Mouse (Mus musculus) ES-E14 (cell line): Measurements from ENCODE around the gene Odf3l1. TPM values are rescaled to one million over a fixed set of nuclear protein-coding genes. Genes with fewer than 3 reads are reported as not detected.
A peak's percentile ranks its signal among the peaks of the same experiment; 100 is the strongest.

ENCODE experiments used
- DNase-seq: peaks from one replicate; pipeline ENCODE4 v3.0.0-alpha.2; 2013; ENCODE audit warnings: low read depth, low spot score
- H3K27ac ChIP-seq: 2 replicates; pipeline ENCODE4 v1.5.1; 2012; ENCODE audit warnings: low read depth, mild to moderate bottlenecking, low read length, moderate library complexity, mixed read lengths; ENCODE audit not compliant: poor library complexity, insufficient read depth, severe bottlenecking
- H3K36me3 ChIP-seq: 2 replicates; pipeline ENCODE4 v1.6.1; 2012; ENCODE audit warnings: mild to moderate bottlenecking, low read length, moderate library complexity, mixed read lengths; ENCODE audit not compliant: control insufficient read depth, poor library complexity, insufficient read depth, severe bottlenecking
- H3K4me1 ChIP-seq, 2 experiments: fragments of 150-350 bp in 1 of 2; sonication (generic) in 1 of 2; 2 replicates each; pipeline ENCODE4 v1.6.1; 2012; ENCODE audit warnings: low read length in 2 of 2, mild to moderate bottlenecking in 1 of 2, mixed read lengths in 1 of 2; ENCODE audit not compliant: control insufficient read depth in 2 of 2, insufficient read depth in 2 of 2, poor library complexity in 1 of 2
- H3K4me3 ChIP-seq, 2 experiments: fragments of 150-350 bp in 1 of 2; sonication (generic) in 1 of 2; 2 replicates each; pipeline ENCODE4 v1.5.1; 2012; ENCODE audit warnings: low read length in 2 of 2, low read depth in 1 of 2, mild to moderate bottlenecking in 1 of 2, mixed read lengths in 1 of 2; ENCODE audit not compliant: insufficient read depth in 1 of 2, poor library complexity in 1 of 2, severe bottlenecking in 1 of 2
- H3K9ac ChIP-seq: 2 replicates; pipeline ENCODE4 v1.6.1; 2012; ENCODE audit warnings: low read depth, mild to moderate bottlenecking, low read length, mixed read lengths; ENCODE audit not compliant: poor library complexity, insufficient read depth, severe bottlenecking
- H3K9me3 ChIP-seq: fragments of 150-350 bp; sonication (generic); 2 replicates; pipeline ENCODE4 v1.6.1; 2012; ENCODE audit warnings: low read depth, mild to moderate bottlenecking, low read length; ENCODE audit not compliant: control insufficient read depth, insufficient read depth
- CHD2 ChIP-seq: IDR thresholded peaks from 2 replicates; pipeline ENCODE4 v1.6.1; 2014; ENCODE audit warnings: mild to moderate bottlenecking, low read depth, low read length, inconsistent platforms
- HCFC1 ChIP-seq: IDR thresholded peaks from 2 replicates; pipeline ENCODE4 v1.6.1; 2012; ENCODE audit warnings: low read length, inconsistent platforms, borderline replicate concordance; ENCODE audit not compliant: insufficient read depth
- MAFK ChIP-seq: IDR thresholded peaks from 2 replicates; pipeline ENCODE4 v1.6.1; 2014; ENCODE audit warnings: mild to moderate bottlenecking, low read depth, low read length, inconsistent platforms; ENCODE audit not compliant: insufficient read depth
- ZC3H11A ChIP-seq: IDR thresholded peaks from 2 replicates; pipeline ENCODE4 v1.6.1; 2012; ENCODE audit warnings: low read depth, mild to moderate bottlenecking, inconsistent platforms, low read length, borderline replicate concordance
- ZNF384 ChIP-seq: IDR thresholded peaks from 2 replicates; pipeline ENCODE4 v1.6.1; 2012; ENCODE audit warnings: low read depth, low read length, inconsistent platforms
- in situ Hi-C, 2 experiments: fragments of 600-800 bp; cut with MboI; formaldehyde crosslinking; loops; one replicate each; pipeline ENCODE4 v1.15.1; 2025; ENCODE audit warnings: low sequenced_read_pairs in 2 of 2, inconsistent platforms in 1 of 2; ENCODE audit not compliant: unreplicated experiment in 2 of 2
- total RNA-seq: library from RNA; depleted of rRNA; stranded (reverse); fragments of 300-350 nt; gene quantifications from 2 replicates; pipeline ENCODE4 v1.2.3, GENCODE M21; 2012

Gene Odf3l1
- total RNA-seq, 1 experiment = not detected

DNA sequence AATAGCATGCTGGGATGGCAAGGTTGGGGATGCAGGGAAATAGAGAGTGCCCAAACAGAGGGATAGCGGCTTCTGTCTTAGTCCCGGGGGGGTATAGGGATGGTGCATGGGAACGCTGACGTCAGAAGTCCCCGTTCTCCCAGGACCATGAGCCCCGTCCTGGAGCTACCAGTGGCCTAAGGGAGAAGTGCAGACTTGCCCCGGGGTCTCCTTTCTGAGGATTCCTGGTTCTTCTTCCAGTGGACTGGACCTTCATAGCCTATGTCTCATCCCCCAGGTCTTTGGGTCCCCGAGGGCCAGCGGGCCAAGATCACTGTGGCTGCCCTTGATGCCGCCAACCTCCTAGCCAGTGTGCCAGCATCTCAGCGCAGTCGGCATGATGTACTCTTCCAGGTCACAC lies 32.3 kb upstream of the Odf3l1 start:
- in situ Hi-C loops = loop anchor here in 1 of 2 experiments (10.0 kb wide), 1 partner anchor 318 kb away; no protein-coding TSS in a partner anchor
- Histone ChIP-seq H3K9me3 (no peaks in the 10 kb centered on the region), H3K9ac (no peak overlapping the region), H3K4me3 (no peak overlapping the region), H3K36me3 (no peaks in the 10 kb centered on the region), H3K27ac (no peak overlapping the region), H3K4me1 (peaks cover 0 to 29% of the 10 kb centered on the region in 2 experiments; a peak in 2 of 4 replicates)
- DNase-seq = no peak
- no peak for TF ChIP-seq MAFK
- TF ChIP-seq HCFC1 = no peak
- no peak for TF ChIP-seq ZC3H11A
- no peak for TF ChIP-seq ZNF384
- no peak for TF ChIP-seq CHD2

- Histone ChIP-seq H3K4me3 (no peak overlapping the region), H3K9me3 (no peaks in the 10 kb centered on the region), H3K27ac (no peak overlapping the region), H3K36me3 (no peaks in the 10 kb centered on the region), H3K9ac (no peak overlapping the region), H3K4me1 (peaks cover 0 to 17% of the 10 kb centered on the region in 2 experiments; a peak in 2 of 4 replicates)
- TF ChIP-seq HCFC1 = no peak
- TF ChIP-seq ZNF384 = no peak
- TF ChIP-seq MAFK = no peak
- no peak for TF ChIP-seq ZC3H11A
- no peak for TF ChIP-seq CHD2
- DNase-seq = no peak
- in situ Hi-C loops = loop anchor here in 1 of 2 experiments (10.0 kb wide), 1 partner anchor 321 kb away; no protein-coding TSS in a partner anchor
Measured at GRCm38 (mm10) chr9:56894006-56894405, 29.5 kb upstream of the Odf3l1 start.

- Histone ChIP-seq H3K36me3 (no peaks in the 10 kb centered on the region), H3K9ac (no peak overlapping the region), H3K9me3 (no peaks in the 10 kb centered on the region), H3K4me3 (no peak overlapping the region), H3K27ac (no peak overlapping the region), H3K4me1 (peaks cover 0 to 17% of the 10 kb centered on the region in 2 experiments; a peak in 2 of 4 replicates)
- no peak for TF ChIP-seq CHD2
- TF ChIP-seq MAFK = no peak
- no peak for TF ChIP-seq ZNF384
- no peak for TF ChIP-seq ZC3H11A
- TF ChIP-seq HCFC1 = no peak
- DNase-seq = no peak
- in situ Hi-C loops = loop anchor here in 1 of 2 experiments (10.0 kb wide), 1 partner anchor 321 kb away; no protein-coding TSS in a partner anchor
Measured at GRCm38 (mm10) chr9:56893313-56893712, 28.8 kb upstream of the Odf3l1 start.

DNA sequence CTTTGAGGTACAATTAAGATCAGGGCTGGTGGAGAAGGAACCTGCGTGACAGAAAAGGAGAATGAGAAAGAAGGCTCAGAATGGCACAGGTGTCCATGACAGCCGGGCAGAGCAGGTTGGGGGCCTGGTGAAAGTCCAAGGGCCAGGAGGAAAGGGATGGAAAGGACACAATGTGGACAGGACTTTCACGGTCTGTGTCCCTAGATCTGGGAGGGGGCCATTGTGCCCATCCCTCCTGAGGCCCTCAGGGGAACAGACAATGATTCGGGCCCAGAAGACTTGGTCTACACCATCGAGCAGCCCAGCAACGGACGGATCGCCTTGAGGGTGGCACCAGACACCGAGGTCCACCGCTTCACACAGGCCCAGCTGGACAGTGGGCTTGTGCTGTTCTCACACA lies 27.6 kb upstream of the Odf3l1 start:
- no peak for TF ChIP-seq ZNF384
- peaks cover 0 to 17% of the 10 kb centered on the region in 2 experiments; a peak in 2 of 4 replicates for H3K4me1 ChIP-seq
- H3K27ac ChIP-seq = no peak overlapping the region
- no peaks in the 10 kb centered on the region for H3K9me3 ChIP-seq
- no peaks in the 10 kb centered on the region for H3K36me3 ChIP-seq
- in situ Hi-C loops = loop anchor here in 1 of 2 experiments (10.0 kb wide), 1 partner anchor 323 kb away; no protein-coding TSS in a partner anchor
- no peak overlapping the region for H3K4me3 ChIP-seq
- DNase-seq = no peak
- H3K9ac ChIP-seq = no peak overlapping the region

GRCm38 (mm10) chr9:56891517-56892011 lies 27.1 kb upstream of the Odf3l1 start:
- Histone ChIP-seq H3K9me3 (no peaks in the 10 kb centered on the region), H3K27ac (no peak overlapping the region), H3K9ac (no peak overlapping the region), H3K36me3 (no peaks in the 10 kb centered on the region), H3K4me3 (peak overlapping the region; percentile 12 to 34; a peak in 2 of 4 replicates), H3K4me1 (peaks cover 0 to 17% of the 10 kb centered on the region in 2 experiments; a peak in 2 of 4 replicates)
- TF ChIP-seq ZC3H11A (peak; percentile 78), HCFC1 (no peak)
- in situ Hi-C loops = loop anchor here in 1 of 2 experiments (10.0 kb wide), 1 partner anchor 323 kb away; no protein-coding TSS in a partner anchor
- peak; percentile 85 for DNase-seq
